14 mouse cellular contexts compared by ENCODE assay signal in the genomic region with DNA sequence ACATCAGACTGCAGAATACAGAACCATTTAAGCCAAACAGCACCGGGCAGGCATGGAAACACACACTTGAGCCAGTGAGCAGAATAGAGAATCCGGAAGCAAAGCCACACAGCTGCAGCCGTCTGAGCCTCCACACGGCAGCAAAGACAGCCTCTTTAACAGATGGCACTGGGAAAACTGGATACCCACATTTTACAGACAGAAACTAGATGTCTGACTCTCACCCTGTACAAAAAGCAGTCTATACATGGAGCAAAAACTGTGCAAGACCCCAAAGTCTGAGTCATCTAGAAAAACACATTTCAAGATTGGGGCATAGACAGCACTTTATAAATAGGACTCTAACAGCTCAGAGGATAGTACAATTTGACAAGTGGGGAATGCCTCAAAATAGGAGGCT. TPM values are rescaled to one million over a fixed set of nuclear protein-coding genes. Genes with fewer than 3 reads are reported as not detected.
"Had no signal": no experiment of that assay in that cellular context is flagged by ENCODE, and none has a peak within 500 bp of the region (broad histone marks: within the 10 kb centered on the region; RNA-seq: fewer than 3 reads in every experiment).

No protein-coding gene starts in this region.

- ATAC-seq: lung, postnatal 0 days; midbrain, embryonic 13.5 days had no signal

- H3K4me3 ChIP-seq: limb, embryonic 10.5 days; liver, embryonic 15.5 days; midbrain, embryonic 13.5 days had no signal

- H3K27ac ChIP-seq: limb, embryonic 10.5 days; liver, embryonic 15.5 days; midbrain, embryonic 13.5 days; stomach, postnatal 0 days had no signal

- H3K9me3 ChIP-seq: limb, embryonic 10.5 days; liver, embryonic 15.5 days; midbrain, embryonic 13.5 days had no signal

- H3K4me1 ChIP-seq: limb, embryonic 10.5 days; liver, embryonic 15.5 days had no signal

- DNase-seq: kidney, adult 11 months; kidney, postnatal 10 days; kidney, postnatal 4 days; lung, adult 2 months; lung, postnatal 36 days; thymus, adult 18-20 months; thymus, postnatal 14 days had no signal

- H3K27me3 ChIP-seq: liver, embryonic 15.5 days; midbrain, embryonic 13.5 days had no signal

- H3K4me2 ChIP-seq: liver, embryonic 11.5 days; liver, embryonic 15.5 days; midbrain, embryonic 13.5 days had no signal

- H3K9ac ChIP-seq: liver, embryonic 15.5 days; midbrain, embryonic 13.5 days had no signal

RNA-seq across cellular contexts. Expression of a gene that starts 25.8 kb away (rescaled TPM):
- total RNA-seq: megakaryocyte progenitor cell, adult 5-6 weeks had no signal
- polyA plus RNA-seq: liver, embryonic 11.5 days; liver, embryonic 15.5 days had no signal
